Mouse (Mus musculus): Measurements from ENCODE around the gene Capza2.
"Not testable (repeated sequence)": the region's sequence is repeated elsewhere in the genome, so short reads cannot be mapped to it uniquely, and the experiment has no call there.

Capza2 gene

DNA sequence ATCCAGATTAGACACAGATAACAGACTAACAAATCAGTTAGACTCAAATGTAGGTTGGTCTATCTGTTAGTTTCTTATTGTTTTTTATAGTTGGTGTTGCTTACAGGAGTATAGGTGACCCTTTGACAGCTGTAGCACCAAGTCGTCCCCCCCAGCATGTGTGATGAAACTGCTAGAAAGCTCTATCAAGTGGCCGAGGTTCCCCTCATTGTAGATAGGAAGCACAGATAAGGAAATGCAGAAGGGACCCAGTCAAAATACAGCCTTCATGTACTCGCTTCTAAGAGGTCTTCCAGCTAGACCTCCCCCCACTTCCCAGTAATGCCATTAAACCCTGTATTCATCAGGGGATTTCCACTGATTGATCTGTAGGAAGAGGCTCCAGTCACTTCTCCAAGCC is 6.7 kb downstream of the Capza2 start:
- no peak for DNase-seq

DNA sequence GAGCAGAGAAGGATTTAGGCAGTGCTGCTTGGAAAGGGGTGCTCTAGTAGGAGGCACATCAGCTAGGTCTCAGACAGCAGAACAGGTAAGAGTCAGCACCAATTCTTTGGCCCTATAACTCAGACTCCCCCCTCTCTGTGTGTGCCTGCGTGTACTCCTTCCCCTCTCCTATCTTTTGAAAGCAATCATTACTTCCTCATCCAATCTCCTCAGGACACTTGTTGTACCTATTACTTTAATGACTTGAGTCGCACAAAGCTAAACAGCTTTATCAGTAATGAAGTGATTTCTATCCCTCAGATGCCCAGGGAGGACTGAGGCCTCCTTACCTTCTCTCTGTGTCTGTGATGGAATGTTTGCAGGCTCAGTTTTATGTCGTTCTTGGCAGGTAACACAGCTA is 10.1 kb downstream of the Capza2 start:
- DNase-seq: no peak

DNA sequence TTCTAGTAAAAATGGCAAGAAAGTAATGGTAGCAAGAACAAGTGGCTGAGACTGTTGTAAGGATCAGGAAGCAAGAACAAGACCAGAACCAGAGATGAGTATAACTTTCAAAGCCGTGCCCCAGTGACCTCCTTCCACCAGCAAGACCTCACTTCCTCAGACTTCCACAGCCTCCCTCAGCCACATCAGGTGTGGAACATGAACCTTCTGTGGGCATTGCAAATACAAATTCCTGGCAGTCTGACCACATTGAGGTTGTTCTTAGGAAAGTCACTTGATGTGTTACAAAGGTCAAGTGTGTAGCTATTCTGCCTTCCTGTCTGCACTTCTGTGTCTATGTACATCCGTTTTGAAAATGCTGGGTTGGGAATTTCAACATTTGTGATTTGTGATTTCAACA is 16.1 kb downstream of the Capza2 start:
- DNase-seq: no peak

DNA sequence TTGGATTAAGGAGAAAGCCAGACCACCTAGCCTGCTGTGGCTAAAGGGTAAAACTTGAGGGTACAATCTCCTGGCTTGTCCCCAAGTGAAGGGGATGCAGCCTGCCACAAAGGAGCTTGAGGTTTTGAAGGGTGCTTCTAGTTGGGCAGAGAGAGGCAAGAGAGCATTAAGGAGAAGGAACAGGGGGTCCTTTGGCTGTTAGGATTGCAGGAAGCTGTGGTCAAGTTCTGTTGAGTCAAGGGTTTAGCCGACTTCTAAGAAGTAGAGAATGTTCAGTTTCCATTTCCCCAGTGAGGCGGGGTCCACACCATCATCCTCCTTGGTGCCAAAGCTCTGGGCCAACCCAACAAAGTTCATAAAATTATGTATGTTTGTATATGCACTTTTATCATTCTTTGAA is 19.0 kb downstream of the Capza2 start:
- DNase-seq: no peak

DNA sequence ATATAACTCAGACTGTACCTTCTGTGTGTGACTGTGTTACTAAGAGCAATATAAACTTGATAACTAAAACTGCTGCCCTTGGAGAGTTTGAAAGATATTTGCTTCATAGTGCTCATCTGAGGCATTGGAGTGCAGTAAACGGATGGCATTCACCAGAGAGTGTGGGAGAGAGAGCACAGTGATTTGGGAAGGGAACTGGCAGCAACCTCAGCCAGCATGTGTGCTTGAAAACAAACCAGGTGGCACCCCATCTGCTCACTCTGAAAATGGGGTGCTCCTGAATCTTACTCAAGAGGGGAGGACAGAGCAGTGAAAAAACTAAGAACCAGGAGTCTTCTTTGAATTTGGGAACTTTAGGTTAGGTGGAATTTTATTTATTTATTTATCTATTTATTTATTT is 21.3 kb downstream of the Capza2 start:
- DNase-seq: no peak

DNA sequence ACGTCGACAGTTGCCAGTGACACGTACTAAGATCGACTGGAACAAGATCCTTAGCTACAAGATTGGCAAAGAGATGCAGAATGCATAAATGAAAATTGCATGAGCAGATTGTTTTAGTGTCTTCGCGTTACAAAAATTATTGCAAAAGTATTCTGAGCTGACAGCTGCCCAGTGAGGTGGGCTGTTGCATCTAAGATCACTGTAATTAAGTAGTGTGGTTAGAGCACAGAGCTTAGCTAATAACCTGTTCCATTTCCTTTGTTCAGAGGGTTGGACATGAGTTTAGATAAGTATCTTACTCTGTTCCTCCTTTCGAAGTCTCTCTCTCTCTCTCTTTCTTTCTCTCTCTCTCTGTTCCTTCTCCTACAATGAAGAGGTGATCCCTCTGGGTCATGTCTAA is 29.3 kb downstream of the Capza2 start:
- DNase-seq: no peak

DNA sequence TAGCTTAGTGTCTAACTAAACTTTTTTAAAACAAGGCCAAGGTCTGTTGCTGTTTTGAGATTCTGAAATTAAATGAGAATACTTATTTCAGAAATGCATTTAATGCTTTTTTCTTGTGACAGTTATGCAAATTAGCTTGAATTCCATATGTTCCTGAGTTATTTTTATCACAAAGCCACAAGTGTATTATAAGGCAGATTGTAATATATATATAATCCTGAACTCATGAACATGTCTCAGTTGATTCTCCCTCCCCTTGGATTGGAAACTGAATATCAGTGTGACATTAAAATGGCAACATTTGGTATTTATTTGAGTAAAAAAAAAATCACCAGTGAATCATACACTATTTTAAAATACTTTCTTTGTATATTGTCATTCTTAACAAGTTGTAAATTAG is 30.0 kb downstream of the Capza2 start:
- no peak for DNase-seq

DNA sequence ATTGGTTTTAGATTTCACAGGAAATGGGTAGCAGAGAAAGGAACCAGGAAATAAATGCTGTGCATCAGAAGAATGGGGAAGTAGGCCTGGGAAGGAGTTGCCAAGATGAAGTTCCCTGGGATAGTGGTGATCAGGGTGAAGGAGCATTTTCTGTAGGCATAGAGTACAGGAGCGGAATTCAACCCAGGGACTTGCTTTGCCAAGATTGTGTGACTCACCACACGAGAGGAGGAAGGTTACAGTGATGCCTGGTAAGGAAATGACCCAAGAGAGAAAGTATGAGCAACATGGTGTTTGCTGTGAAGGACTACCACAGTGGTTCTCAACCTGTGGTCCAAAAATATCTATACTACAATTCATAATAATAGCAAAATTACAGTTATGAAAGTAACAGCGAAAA is 31.8 kb downstream of the Capza2 start:
- no peak for DNase-seq

DNA sequence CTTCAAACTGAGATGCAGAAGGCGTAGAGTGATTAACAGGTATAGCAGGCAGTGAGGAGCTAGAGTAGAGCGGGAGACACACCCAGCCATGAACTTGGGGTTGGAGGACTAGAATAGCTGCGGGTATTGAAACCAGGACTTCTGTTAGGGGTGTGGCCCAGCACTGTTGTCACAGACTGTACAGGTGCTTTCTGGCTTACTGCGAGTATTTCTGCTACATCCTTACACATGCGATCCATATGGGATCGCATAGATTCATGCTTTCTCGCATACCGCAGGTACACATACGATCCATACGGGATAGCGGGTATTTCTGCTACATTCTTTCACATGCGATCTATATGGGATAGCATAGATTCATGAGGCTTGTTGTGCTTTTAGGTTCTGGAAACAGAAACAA is 32.3 kb downstream of the Capza2 start:
- no peak for DNase-seq

DNA sequence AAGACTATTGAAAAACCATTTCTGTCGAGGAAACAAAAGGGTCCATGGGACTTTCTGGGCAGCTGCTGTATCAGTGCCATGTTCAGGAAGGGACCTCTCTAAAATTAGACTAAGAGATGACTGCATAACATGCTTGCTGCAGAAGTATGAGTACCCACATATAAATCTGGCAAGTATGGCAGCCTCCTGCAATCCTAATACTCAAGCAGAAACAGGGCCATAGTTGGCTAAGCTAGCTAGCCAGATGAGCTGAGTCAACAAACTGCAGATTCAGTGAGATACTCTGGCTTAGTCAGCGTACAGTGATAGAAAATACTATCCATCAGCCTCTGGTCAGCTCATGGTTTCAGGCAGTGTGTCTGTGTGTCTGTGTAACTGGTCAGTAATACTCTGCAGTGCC is 33.8 kb downstream of the Capza2 start:
- DNase-seq: no peak

DNA sequence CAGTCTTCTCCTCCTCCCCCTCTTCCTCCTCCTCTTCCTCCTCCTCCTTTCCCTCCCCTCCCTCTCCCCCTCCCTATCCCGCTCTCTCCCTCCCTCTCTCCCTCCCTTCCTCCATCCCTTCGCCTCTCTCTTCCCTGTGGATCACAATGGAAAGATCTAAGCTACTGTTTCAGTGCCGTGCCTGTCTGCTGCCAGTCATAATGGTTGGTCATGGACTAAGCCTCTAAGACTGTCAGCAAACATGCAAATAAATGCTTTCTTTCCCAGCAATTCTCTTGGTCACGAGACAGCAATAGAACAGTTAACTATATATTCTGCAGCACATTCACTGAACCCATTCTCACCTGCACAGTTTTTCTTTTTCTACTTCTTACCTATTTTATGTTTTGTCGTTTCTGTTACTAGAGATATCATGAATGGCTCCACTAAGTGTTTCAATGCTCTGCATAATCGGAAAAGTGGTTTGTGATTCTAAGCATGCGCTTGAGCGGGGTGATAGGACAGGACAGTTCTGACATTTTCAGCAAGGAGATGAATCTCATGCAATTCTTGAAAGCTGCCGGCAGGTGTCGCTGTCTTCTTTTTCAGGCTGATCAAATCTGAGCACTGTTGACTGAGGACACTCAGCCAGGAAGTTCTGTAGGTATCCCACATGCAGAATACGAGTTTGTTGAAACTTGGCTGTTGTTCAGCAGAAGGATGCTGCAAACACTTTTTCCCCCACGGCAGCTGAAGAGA is 39.2 kb downstream of the Capza2 start:
- DNase-seq: peak; percentile 52 to 65

DNA sequence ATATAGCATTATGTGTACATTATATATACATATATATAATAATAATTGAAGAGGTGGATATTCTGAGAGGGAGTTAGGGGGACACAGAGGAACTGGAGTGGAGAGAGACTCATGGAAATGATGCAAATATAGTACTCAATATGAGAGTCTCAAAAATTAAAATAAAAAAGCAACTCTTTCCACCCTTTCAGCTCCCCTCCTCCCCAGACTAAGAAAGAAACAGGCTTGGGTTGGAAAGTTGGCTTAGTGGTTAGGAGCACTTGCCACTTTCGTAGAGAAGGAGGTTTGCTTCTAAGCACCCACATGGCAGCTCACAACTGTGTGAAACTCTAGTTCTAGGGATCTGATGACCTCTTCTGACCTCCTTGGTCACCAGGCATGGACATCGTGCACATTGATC is 41.0 kb downstream of the Capza2 start:
- DNase-seq: no peak

DNA sequence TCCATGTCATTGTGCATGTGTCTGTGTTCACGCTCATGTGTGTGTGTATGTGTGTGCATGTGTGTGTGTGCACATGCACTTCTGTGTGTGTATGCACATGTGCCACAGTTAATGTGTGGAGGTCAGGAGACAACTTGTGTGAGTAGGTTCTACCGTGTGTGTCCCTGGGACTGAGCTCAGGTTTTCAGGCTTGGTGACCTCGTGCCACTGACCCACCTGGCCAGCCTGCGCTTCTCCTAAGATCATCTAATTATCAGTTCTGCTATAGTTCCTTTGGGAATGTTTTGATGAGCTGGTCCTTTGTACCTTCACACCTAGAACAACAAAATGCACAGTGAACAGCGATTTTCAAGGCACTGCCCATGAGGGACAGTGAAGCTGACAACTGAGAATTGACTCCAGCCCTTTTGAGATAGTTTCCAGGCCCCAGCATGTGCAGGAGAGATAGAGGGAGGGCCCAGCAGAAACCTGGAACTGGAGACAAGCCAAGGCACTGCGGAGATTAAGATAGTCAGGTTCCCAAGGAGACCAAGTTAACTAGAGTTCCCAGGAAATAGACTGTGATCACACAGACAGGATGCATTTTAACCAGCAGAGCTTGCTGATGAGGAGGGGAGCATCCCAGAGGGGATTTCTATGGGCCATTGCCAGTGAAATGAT is 44.4 kb downstream of the Capza2 start:
- DNase-seq: no peak

DNA sequence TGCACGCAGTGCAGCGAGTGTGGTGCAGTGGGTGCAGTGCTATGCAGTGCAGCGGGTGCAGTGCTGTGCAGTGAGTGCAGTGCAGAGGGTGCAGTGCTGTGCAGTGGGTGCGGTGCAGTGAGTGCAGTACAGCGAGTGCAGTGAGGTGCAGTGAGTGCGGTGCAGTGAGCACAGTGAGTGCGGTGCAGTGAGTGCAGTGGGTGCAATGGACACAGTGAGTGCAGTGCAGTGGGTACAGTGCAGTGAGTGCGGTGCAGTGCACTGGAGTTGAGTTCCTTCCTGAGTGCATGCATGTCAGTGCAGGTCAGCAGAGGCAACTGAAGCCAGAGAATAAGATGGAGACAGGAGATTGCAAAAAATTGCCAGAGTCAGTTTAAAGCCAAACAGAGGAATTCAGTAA is 45.8 kb downstream of the Capza2 start:
- no peak for DNase-seq

DNA sequence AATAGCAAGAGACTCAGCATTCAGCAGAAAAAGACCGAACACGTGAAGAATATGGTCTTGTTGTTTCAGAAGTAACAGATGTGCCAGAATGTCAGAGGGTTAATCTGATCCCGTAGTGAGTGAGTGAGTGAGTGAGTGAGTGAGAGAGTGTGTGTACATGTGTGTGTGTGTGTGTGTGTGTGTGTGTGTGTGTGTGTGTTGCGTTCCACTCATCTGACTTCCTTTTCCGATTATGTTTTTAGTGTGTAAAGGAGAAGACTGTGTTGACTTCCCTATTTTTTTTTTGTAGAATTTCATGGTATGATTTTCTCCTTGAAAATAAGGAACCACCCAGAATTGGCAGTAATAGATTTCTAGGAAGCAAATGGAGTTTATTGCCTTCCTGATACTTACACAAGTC is 52.6 kb downstream of the Capza2 start:
- DNase-seq: no peak

DNA sequence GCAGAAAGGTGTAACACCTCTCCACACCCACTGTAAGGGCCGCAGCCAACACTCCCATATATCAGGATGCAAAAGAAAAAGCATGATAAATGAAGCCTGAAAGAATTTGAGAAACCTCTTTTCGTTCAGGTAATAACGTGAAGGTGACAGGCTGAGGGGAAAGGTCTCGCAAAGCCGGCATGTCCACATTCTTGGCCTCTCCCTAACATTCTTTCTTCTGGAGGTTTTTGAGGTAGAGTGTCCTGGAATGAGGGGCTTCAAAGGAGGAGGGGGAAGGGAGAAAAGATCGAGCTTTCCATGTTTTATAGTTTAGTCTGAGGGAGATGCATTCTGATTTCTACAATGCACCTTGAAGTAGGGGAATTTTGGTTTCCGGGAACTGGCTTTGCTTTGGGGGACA is 56.6 kb downstream of the Capza2 start, which contains the start of gene St7:
Gene St7 (plus strand): TSS at position 287 of the 400 bp plus-strand sequence.
- DNase-seq: no peak

DNA sequence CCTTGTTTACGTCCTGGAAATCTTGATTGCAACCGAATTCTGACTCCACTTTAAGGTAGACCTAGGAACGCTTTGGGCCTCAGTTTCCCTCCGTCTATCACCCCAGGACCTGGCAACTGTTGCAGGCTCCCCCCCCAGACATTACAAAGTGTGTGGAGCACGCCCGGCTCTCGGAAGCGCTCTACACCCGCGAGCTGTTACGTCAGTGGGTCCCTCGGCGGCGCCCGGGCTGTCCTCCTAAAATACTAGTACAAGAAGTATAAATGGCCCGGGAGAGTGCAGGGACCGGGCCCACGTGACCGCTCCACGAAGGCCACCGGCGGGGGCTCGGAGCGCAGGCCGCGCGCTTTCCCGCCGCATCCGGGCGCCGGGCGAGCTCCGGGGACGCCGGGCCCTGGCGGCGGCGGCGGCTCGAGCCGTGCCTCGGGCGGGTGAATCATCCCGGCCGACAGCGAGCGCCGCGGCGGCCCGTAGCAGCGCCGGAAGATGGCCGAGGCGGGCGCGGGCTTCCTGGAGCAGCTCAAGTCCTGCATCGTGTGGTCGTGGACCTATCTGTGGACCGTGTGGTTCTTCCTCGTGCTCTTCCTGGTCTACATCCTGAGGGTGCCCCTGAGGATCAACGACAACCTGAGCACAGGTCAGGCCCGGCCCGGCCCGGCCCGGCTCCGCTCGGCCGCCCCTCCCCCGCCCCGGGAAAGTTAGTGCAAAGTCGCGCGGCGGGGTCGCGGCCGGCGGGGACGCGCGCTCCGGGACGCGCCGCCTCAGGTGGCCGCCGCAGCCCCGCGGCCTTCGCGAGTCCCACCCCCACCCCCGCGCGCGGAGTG is 57.9 kb downstream of the Capza2 start:
- peak; percentile 78 to 88 for DNase-seq

DNA sequence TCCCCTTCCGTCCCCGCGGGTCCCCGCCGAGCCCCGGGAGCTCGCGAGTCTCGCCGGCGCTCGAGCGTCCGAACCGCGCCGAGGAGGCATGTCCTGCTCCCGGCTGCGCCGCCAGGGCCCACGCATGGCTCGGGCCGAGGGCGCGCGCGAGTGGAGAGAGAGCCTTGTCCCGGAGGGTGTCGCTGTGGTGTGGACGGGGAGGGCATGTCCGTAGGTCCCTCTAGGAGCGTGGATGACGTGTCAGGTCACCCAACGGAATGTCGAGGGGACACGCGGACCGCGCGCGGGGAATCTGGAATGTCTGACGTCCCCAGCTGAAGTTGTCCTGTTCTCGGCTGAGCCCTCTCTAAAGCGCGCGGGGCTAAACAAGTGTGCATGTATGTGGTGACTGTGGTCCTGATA is 58.5 kb downstream of the Capza2 start:
- peak; percentile 75 to 90 for DNase-seq

DNA sequence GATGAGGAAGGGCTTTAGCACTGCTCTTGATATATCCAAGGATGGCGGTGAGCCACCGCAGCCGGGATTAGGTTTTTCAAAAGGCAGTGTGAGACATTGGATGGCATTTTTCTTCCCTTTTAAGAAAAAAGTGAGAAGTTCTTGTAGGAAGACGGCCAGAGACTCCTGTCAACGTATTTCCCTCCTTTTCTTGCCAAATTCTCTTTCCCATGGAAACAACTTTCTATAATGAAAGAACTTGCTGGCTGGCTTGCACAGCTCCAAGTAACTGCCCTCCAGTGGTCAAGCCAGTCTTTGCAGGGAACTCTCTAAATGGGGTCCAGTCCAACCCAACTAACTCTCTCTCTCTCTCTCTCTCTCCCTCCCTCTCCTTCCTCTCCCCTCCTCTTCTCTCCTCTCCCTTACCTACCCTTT is 60.3 kb downstream of the Capza2 start:
- peak; percentile 74 to 79 for DNase-seq

DNA sequence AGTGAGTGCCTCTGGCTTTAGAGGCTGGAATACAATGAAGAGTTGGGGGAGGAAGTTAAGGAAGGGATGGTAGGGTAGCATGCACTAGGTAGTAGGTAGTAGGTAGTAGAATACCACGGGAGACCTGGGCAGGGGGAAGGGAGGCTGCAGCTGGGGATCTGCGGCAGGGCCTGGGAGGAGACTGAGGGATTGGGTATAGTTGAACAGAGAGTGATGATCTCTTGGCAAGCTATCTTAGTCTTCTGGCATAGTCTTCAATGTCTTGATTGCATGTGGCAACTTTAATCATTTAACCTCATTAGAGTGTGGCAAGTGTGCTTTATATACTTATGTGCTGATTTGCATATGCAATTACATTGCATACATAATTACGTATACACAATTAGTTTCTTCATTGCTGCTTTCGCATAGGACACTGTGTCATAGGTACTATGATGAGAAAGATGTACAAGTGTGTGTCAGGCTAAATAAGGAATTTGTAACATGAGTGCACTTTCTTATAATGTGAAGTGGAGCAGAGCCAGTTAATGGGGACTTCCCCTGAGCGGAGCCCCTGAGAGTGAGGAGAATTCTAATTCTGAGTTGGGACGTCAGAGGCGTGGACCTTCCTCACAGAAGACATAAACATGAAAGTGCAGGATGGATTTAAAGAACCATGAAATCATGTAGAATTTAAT is 65.0 kb downstream of the Capza2 start:
- DNase-seq: no peak

DNA sequence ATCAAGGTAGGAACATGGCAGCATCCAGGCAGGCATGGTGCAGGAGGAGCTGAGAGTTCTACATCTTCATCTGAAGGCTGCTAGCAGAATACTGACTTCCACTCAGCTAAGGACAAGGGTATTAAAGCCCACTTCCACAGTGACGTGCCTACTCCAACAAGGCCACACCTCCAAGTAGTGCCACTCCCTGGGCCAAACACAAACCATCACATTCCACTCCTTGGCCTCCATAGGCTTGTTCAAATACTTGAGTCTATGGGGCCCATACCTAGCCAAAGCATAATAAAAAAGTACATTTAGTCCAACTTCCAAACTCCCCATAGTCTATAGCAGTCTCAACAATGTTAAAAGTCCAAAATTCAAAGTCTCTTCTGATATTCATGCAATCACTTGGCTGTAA is 68.0 kb downstream of the Capza2 start:
- not testable (repeated sequence) for DNase-seq

DNA sequence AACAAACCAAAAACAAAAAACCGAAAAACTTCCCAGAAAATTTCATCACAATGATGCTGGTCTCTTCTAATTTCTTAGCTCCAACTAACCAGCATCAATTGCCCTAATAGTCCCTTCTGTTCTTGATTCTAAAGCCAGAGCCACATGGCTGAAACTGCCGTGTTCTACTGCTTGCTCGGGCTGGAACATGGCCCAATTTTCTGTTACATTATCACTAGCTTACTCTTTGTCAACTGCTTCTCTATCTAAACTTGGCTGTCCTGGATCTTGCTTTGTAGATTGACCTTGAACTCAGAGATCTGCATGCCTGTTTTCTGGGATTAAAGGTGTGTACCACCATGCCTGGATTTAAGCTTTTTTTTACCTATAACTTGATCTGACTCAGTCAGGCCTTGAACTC is 69.9 kb downstream of the Capza2 start:
- DNase-seq: peak in 1 of 2 experiments; percentile 25

All from kidney, postnatal 25 days (tissue).